Mouse (Mus musculus): ENCODE results near the gene Zzz3. TPM values are rescaled to one million over a fixed set of nuclear protein-coding genes. Genes with fewer than 3 reads are reported as not detected.

Zzz3 gene
- polyA plus RNA-seq (2016; fragmentation: Nextera tagmentation; extraction: Ambion mirVana): 41.1 and 42.7 TPM in 2 replicates

DNA sequence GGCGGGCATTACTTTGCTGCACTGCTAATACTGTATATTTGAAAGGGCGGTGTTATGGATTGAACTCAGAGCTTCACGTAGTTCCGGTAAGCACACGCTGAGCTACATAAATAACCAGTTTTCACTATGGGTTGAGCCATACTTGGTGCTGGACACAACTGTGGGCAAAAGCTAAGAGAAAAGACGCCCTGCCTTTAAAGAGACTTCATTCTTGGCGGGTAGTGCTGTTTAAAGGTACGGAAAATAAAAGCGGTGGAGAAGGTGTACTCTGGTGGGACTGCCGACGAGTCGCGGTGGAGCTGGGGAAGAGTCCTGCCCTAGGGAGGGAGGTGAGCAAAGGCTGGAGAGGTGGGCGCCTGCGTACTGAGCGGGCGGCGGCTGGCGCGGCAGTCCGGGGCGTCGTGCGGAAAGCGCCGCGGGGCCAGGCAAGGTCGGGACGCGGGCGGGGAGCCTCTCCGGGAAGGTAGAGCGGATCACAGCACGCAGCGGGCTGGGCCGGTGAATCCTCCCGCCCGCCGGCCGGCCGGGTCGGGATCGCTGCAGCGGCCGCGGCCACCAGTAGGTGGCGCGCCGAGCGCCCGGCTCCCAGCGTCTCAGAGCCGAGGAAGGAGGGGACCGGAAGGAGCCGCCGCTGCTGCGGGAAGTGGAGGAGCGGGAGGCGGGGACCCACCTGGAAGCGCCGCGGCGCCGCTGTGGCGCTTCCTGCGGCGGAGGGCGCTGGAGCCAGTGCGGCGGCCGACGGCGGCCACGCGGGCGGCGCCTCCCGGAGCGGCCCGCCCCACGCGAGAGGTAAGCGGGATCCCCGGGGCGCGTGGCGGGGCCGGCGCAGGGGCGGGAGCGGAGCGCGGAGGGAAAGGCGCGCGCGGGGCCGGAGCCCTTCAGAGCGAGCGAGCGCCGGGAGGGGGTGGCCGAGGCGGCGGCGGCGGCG, at the start of gene Zzz3:
Gene Zzz3 (plus strand): TSS at position 124 of the 928 bp plus-strand sequence.
- Histone ChIP-seq H3K9me3 (no peaks in the 10 kb centered on the region), H3K27me3 (ENCODE audit: insufficient read depth, poor library complexity, severe bottlenecking) (no peaks in the 10 kb centered on the region), H3K4me3 (peak within 1 kb of the TSS; percentile 86), H3K27ac (peak within 1 kb of the TSS; percentile 100), H3K4me1 (peaks cover 24% of the 10 kb centered on the region), H3K36me3 (peaks cover 17% of the 10 kb centered on the region)
- DNase-seq (ENCODE audit: low spot score): peak; percentile 94
- WGBS: under 1% methylated on average over 95 of the region's 108 CpGs

DNA sequence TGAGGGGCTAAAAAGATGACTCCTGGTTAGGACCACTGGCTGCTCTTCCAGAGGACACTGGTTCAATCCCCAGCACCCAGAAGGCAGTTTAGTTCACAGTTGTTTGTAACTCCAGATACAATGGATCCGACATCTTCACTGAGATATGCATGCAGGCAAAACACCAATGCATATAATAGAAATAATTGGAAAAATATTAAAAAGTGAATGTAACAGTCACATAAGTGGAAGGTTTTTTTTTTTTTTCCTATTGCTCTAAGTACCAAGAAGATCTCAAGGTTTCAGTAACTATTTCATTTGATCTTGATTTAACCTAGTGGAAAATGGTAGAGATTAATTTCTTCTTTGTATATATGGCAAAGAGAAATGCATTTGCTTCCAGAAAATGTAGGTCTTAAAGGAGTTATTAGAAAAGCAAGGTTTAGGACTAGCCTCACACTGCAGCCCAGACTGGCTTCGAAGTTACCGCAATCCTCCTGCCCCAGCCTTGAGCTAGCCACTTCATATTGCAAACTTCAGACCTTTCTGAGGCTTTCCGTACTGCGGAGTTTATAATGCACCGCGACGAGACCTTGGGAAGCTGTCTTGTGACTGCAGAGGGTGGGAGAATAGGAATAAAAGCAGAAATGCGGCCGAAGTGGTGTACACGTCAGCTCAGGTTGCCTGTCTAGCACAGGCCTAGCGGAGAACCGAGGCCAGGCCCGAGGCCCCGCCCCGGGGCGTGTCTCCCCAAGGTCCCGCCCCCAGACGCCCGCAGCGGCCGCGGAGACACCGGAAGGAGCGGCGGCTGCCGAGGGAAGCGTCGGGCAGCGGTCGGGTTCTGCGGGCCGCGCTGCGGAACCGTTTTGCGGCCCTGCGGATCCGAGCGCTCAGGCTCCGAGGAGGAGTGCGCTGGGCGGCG, 49.3 kb upstream of the Zzz3 start, which contains the start of gene Usp33:
Gene Usp33 (plus strand): TSS at position 747 of the 901 bp plus-strand sequence.
- Histone ChIP-seq H3K9me3 (no peaks in the 10 kb centered on the region), H3K27ac (peak within 1 kb of the TSS; percentile 94), H3K36me3 (no peaks in the 10 kb centered on the region), H3K4me3 (peak within 1 kb of the TSS; percentile 85), H3K27me3 (ENCODE audit: insufficient read depth, poor library complexity, severe bottlenecking) (no peaks in the 10 kb centered on the region), H3K4me1 (peaks cover 28% of the 10 kb centered on the region)
- DNase-seq (ENCODE audit: low spot score): peak; percentile 94
- 7% methylated on average over 44 of the region's 44 CpGs for WGBS

DNA sequence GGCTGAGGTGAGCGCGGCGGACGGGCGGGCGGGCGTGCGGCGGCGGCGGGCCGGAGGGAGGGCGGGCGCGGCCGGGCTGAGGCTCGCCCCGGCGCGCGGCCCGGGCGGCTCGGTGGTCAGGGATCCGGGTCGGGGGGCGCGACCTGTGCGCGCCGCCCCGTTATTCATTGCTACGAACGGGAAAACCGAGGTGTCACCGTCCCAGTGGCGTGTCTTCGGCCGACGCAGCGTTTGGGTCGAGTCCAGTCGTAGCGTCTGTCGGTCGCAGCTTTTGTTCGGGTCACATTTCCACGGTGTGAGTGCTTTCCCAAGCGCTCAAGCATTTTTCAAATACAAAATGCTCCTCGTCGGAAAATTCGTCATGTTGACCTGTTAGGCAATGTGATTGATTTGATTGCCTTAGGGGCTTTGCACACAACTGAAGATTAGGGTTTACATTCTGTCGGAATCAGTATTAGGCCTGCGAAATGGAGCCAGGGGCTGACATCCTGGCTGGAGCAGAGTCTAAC, 48.6 kb upstream of the Zzz3 start:
- Histone ChIP-seq H3K27ac (peak overlapping the region; percentile 94), H3K36me3 (no peaks in the 10 kb centered on the region), H3K27me3 (ENCODE audit: insufficient read depth, poor library complexity, severe bottlenecking) (no peaks in the 10 kb centered on the region), H3K4me1 (peaks cover 34% of the 10 kb centered on the region), H3K4me3 (peak overlapping the region; percentile 85), H3K9me3 (no peaks in the 10 kb centered on the region)
- WGBS: under 1% methylated on average over 54 of the region's 54 CpGs
- DNase-seq (ENCODE audit: low spot score): no peak

DNA sequence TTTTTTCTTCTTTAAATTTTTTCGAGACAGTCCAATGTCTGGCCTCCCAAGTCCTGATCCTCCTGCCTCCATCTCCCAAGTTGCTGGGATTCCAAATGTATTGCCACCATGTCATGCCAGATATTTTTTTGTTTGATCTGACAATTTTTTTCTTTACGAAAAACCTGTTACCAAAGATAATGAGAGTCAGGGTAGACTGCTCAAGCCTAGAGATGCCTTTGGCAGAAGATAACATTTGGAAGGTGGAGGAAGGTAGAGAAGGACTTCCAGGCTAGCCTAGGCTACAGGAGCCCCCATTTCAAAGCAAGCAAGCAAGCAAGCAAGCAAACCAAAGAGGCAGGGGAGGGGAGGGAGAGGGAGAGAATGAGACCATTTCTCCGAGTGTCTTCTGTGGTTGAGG, 48.0 kb upstream of the Zzz3 start:
- no peaks in the 10 kb centered on the region for H3K9me3 ChIP-seq
- DNase-seq (ENCODE audit: low spot score): no peak
- H3K4me1 ChIP-seq: peaks cover 33% of the 10 kb centered on the region
- H3K27ac ChIP-seq: peak overlapping the region; percentile 94; the same call in 1 of the 2 replicates
- peak overlapping the region; percentile 85 for H3K4me3 ChIP-seq
- no peaks in the 10 kb centered on the region for H3K27me3 ChIP-seq (ENCODE audit: insufficient read depth, poor library complexity, severe bottlenecking)
- H3K36me3 ChIP-seq: 0 out of 2 replicates have a peak, but pooled peaks cover 2% of the 10 kb centered on the region
- 29% methylated on average over 3 of the region's 3 CpGs for WGBS

DNA sequence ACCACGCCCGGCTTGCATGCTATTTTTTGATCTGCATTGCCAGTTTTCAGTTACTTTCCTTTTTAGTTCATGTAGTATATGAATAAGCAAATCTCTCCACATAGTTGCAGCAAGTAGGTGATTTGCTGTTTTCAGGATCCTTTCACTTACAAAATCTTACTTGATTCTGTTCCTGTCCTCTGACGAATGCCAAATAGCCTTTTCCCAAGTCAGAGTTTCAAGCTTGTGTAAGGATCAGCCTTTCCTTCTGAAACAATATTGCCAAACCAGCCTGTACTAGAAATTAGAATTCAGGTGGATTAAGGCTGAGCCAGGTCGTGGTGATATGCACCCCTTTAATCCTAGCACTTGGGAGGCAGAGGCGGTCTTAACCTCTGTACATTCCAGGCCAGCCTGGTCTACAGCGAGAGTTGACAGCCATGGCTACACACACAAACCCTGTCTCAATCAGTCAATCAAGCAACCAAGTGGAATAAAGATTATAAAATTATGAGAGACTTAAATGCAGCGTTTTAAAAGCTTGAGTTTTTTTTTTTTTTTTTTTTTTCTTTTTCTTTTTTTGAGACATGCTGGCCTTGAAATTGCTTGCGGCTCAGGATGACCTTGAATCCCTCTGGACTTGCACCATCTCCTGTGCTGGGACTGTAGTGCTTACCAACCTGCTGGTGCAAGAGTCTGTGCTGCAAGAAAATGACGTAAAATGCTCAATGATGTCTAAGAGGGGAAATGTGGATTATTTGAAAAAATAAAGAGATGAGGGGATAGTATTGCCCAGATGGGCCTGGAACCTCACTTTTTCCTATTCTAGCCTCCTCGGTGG, 47.1 kb upstream of the Zzz3 start:
- H3K4me1 ChIP-seq: peaks cover 35% of the 10 kb centered on the region
- no peak overlapping the region for H3K27ac ChIP-seq
- H3K9me3 ChIP-seq: no peaks in the 10 kb centered on the region
- H3K27me3 ChIP-seq (ENCODE audit: insufficient read depth, poor library complexity, severe bottlenecking): no peaks in the 10 kb centered on the region
- no peak for DNase-seq (ENCODE audit: low spot score)
- 84% methylated on average over 10 of the region's 10 CpGs for WGBS
- H3K4me3 ChIP-seq: no peak overlapping the region
- 0 out of 2 replicates have a peak, but pooled peaks cover 2% of the 10 kb centered on the region for H3K36me3 ChIP-seq

DNA sequence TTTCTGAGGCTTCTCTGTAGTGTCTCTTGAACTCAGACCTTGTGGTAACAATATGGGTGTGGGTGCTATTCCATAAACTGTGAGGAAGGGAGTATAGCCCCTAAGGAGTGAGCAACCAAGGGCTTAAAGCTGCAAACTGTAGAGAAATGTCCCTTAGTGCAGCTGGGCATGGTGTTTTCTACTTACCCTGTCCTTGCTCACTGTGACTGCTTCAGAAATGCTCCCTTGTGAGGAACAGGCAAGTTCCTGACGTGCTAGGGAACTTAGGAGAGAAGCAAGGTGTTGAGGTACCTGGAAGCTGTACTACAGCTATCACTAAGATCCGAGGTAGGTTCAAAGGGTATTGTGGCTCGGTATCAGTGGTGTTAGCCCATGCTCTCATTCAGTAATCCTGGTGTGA, 44.8 kb upstream of the Zzz3 start:
- Histone ChIP-seq H3K4me1 (peaks cover 40% of the 10 kb centered on the region), H3K4me3 (no peak overlapping the region), H3K36me3 (0 out of 2 replicates have a peak, but pooled peaks cover 2% of the 10 kb centered on the region), H3K27me3 (ENCODE audit: insufficient read depth, poor library complexity, severe bottlenecking) (no peaks in the 10 kb centered on the region), H3K9me3 (no peaks in the 10 kb centered on the region), H3K27ac (no peak overlapping the region)
- DNase-seq (ENCODE audit: low spot score): no peak
- WGBS: 66% methylated on average over 3 of the region's 3 CpGs

DNA sequence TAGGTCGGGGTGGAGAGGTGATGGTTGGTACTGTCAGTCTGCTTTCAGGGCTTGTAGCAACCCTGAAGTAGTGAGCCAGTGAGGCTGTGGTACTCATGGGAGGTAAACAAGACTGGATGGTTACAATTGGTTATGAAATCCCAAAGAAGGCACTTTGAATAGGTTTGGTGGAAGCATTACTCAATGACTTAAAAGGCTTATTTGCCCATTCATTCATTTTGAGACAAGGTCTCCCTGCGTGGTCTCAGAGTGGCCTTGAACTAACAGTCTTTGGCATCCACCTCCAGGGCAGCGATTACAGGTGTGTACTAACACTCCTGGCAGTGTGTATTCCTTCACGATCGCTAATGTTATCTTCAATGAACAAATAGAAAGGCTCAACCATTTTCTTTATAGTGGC, 44.3 kb upstream of the Zzz3 start:
- H3K9me3 ChIP-seq: no peaks in the 10 kb centered on the region
- DNase-seq (ENCODE audit: low spot score): no peak
- H3K4me1 ChIP-seq: peaks cover 42% of the 10 kb centered on the region
- H3K4me3 ChIP-seq: no peak overlapping the region
- 81% methylated on average over 5 of the region's 5 CpGs for WGBS
- H3K36me3 ChIP-seq: 0 out of 2 replicates have a peak, but pooled peaks cover 2% of the 10 kb centered on the region
- no peak overlapping the region for H3K27ac ChIP-seq
- no peaks in the 10 kb centered on the region for H3K27me3 ChIP-seq (ENCODE audit: insufficient read depth, poor library complexity, severe bottlenecking)

DNA sequence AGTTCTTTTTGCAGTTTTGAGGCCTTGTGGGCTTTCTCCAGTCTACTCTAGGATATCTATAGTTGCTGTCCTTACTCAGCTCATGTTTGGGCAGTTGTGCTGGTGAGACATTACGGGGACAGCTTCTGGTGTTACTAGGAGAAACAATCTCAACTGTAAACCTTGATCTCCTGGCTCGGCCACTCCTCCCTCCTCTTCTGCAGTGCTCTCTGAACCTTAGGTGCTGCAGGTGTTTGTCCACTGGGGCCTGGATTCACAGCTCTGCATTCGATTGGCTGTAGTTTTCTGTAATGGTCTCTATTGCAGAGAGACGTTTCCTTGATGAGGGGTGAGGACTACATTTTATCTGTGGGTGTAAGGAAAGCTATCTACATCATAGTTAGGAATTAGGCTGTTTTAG, 43.0 kb upstream of the Zzz3 start:
- Histone ChIP-seq H3K9me3 (no peaks in the 10 kb centered on the region), H3K4me3 (no peak overlapping the region), H3K4me1 (peaks cover 42% of the 10 kb centered on the region), H3K27ac (no peak overlapping the region), H3K27me3 (ENCODE audit: insufficient read depth, poor library complexity, severe bottlenecking) (no peaks in the 10 kb centered on the region), H3K36me3 (0 out of 2 replicates have a peak, but pooled peaks cover 2% of the 10 kb centered on the region)
- no peak for DNase-seq (ENCODE audit: low spot score)
- WGBS: 78% methylated on average over 4 of the region's 4 CpGs

DNA sequence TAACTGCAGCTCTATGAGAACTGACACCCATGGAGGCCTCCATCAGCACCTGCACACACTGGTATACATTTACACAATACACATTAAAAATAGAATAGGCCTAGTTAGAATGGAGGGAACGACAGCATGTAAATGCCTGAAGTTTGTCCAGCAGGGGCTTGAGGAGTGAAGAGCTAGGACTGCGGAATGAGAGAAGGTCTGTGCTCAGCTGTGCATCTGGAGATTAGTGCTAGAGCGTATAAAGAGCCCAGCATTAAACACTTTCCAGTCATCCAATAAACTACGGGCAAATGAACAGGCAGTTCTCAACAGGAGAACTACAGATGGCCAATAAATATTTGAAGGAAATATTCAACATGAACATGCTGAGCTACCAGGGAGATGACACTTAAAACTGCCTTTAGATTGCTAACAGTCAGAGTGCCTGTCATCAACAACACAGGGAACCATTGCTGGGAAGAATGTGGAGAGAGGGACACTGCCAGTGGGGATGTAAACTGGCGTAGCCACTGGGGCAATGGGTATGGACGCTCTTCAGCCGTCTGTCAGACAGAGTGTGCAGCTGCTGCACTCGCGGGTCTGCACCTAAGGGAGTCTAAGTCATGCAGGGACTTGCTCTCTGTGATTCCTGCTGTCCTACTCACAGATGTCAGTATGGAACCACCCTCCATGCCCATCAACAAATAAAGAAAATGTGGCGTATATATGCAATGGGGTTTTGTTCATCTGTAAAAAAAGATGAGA, 41.7 kb upstream of the Zzz3 start:
- H3K4me1 ChIP-seq: peaks cover 39% of the 10 kb centered on the region

DNA sequence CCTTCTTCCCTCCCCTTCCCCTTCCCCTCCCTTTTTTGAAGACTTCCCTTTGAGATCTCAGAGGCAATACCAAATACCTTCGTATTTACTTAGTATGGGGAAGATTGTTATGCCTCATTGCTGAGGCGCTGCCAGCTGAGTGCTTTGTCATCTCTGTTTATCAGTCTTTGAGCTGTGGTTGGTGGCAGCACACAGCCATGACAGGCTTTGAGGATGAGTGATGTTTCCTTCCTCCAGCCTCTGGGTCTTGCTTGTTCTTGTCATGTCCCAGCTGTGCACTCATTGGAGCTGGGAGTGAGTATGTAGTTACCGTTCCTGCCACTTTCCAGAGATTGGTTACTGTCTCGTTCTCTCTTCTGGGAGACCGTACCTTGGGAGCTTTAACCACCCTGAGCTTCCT, 39.9 kb upstream of the Zzz3 start:
- no peaks in the 10 kb centered on the region for H3K9me3 ChIP-seq
- no peak overlapping the region for H3K4me3 ChIP-seq
- 58% methylated on average over 5 of the region's 5 CpGs for WGBS
- H3K36me3 ChIP-seq: peaks cover 14% of the 10 kb centered on the region
- no peak overlapping the region for H3K27ac ChIP-seq
- H3K27me3 ChIP-seq (ENCODE audit: insufficient read depth, poor library complexity, severe bottlenecking): no peaks in the 10 kb centered on the region
- DNase-seq (ENCODE audit: low spot score): peak; percentile 79
- H3K4me1 ChIP-seq: peaks cover 30% of the 10 kb centered on the region

More for the DNA sequence above, 41.7 kb upstream of the Zzz3 start:
- H3K36me3 ChIP-seq: peaks cover 2% of the 10 kb centered on the region; the same call in 1 of the 2 replicates
- H3K9me3 ChIP-seq: no peaks in the 10 kb centered on the region
- no peak overlapping the region for H3K27ac ChIP-seq
- H3K4me3 ChIP-seq: no peak overlapping the region
- H3K27me3 ChIP-seq (ENCODE audit: insufficient read depth, poor library complexity, severe bottlenecking): no peaks in the 10 kb centered on the region
- DNase-seq (ENCODE audit: low spot score): no peak
- 76% methylated on average over 10 of the region's 10 CpGs for WGBS

DNA sequence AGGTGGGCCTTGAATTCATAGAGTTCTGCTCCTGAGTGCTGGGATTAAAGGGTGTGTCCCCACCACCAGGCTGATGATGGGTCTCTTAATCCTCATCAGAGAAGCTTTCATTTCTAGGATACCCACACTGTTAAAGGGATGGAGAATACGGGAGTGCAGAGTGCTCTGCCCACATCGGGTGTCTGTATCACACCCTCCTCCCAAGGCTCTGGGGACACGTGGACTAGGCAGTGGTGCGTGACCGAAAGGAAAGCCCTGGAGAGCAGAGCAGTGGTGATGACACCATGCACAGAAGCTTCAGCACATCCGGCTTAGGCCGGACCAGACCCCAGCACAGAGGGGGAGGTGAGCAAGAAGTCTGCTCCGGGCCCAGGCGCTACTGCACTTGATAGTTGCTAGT, 38.5 kb upstream of the Zzz3 start:
- H3K4me1 ChIP-seq: peaks cover 18% of the 10 kb centered on the region
- peaks cover 28% of the 10 kb centered on the region for H3K36me3 ChIP-seq
- WGBS: 85% methylated on average over 9 of the region's 9 CpGs
- no peaks in the 10 kb centered on the region for H3K27me3 ChIP-seq (ENCODE audit: insufficient read depth, poor library complexity, severe bottlenecking)
- no peak overlapping the region for H3K4me3 ChIP-seq
- no peaks in the 10 kb centered on the region for H3K9me3 ChIP-seq
- H3K27ac ChIP-seq: no peak overlapping the region
- no peak for DNase-seq (ENCODE audit: low spot score)

Data from heart, embryonic 10.5 days (tissue).